Mouse (Mus musculus): ENCODE measurements around the gene Coro2a.
"Not testable (repeated sequence)": the region's sequence is repeated elsewhere in the genome, so short reads cannot be mapped to it uniquely, and the experiment has no call there.

The Coro2a gene

DNA sequence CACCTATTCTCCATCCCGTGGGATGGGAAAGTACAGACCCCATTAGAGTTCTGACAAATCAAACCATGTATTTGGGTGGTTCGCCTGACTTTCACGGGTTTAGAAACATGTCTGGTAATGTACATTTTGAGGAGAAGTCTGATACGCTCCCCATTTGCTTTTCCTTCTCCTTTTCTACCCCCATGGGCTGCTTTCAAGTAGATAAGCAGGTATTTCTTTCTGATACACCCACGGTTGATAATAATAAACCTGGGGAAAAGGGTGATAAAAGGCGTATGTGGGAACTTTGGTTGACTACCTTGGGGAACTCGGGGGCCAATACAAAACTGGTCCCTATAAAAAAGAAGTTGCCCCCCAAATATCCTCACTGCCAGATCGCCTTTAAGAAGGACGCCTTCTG lies 20.0 kb downstream of the Coro2a start:
- DNase-seq, result not testable (repeated sequence)

DNA sequence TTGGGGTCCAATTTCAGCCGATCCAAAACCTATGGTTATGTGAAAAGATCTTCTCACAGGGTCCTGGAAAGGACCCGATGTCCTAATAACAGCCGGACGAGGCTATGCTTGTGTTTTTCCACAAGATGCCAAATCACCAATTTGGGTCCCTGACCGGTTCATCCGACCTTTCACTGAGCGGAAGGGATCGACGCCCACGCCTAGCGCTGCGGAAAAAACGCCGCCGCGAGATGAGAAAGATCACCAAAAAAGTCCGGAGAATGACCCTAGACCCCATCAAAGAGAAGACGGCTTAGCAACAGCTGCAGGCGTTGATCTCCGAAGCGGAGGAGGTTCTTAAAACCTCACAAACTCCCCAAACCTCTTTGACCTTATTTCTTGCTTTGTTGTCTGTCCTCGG lies 20.4 kb downstream of the Coro2a start:
- not testable (repeated sequence) for DNase-seq

DNA sequence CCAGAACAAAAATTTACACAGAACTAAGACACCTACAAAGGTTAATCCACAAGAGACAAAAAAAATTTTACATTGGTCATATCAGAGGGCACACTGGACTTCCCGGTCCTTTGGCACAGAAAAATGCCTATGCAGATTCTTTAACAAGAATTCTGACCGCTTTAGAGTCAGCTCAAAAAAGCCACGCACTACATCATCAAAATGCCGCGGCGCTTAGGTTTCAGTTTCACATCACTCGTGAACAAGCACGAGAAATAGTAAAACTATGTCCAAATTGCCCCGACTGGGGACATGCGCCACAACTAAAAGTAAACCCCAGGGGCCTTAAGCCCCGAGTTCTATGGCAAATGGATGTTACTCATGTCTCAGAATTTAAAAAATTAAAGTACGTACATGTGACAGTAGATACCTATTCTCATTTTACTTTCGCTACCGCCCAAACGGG lies 21.2 kb downstream of the Coro2a start:
- not testable (repeated sequence) for DNase-seq

DNA sequence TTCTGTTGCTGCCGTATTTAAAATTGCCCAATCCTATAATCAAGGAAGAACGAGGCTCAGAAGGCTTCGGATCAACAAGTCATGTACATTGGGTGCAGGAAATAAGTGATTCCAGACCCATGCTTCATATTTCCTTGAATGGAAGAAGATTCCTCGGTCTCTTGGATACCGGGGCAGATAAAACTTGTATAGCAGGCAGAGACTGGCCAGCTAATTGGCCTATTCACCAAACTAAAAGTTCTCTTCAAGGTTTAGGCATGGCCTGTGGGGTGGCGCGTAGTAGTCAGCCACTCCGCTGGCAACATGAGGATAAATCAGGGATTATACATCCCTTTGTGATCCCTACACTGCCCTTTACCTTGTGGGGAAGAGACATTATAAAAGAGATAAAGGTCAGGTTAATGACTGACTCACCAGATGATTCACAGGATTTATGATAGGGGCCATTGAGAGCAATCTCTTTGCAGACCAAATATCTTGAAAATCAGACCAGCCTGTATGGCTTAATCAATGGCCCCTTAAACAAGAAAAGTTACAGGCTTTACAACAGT lies 23.1 kb downstream of the Coro2a start:
- not testable (repeated sequence) for DNase-seq

DNA sequence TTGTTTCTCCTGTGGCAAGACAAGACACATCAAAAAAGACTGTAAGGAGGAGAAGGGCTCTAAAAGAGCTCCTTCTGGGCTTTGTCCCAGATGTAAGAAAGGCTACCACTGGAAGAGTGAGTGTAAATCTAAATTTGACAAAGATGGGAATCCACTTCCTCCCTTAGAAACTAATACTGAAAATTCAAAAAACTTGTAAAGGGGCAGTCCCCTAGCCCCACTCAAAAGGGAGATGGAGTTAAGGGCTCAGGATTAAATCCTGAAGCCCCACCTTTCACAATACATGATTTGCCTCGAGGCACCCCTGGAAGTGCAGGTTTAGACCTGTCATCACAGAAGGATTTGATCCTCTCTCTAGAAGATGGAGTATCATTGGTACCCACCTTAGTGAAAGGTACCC lies 23.8 kb downstream of the Coro2a start:
- DNase-seq, result no peak

DNA sequence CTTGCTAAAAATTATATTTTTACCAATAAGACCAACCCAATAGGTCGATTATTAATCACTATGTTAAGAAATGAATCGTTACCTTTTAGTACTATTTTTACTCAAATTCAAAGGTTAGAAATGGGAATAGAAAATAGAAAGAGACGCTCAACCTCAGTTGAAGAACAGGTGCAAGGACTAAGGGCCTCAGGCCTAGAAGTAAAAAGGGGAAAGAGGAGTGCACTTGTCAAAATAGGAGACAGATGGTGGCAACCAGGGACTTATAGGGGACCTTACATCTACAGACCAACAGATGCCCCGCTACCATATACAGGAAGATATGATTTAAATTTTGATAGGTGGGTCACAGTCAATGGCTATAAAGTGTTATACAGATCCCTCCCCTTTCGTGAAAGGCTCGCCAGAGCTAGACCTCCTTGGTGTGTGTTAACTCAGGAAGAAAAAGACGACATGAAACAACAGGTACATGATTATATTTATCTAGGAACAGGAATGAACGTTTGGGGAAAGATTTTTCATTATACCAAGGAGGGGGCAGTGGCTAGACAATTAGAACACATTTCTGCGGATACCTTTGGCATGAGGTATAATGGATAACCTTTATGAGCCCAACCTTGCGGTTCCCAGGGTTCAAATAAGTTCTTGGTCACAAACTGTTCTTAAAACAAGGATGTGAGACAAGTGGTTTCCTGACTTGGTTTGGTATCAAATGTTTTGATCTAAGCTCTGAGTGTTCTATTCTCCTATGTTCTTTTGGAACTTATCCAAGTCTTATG lies 26.3 kb downstream of the Coro2a start:
- not testable (repeated sequence) for DNase-seq

DNA sequence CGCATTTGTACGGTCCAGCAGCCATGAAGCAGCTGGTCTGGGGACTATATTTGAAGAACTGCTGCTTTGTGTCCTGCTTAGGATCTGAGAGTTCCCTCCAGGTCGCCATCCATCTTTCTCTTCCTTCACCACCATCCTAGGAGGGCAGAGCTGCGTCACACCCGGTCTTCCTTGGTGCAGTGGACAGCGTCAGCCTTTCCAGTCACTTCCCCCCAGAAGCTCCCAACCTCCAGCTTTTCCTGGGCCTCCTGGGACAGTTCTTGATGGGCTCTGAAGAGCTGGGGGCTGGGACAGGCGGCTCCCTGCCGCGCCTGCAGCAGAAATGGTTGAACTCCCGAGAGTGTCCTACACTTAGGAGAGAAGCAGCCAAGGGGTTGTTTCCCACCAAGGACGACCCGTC lies 27.2 kb downstream of the Coro2a start:
- no peak for DNase-seq

DNA sequence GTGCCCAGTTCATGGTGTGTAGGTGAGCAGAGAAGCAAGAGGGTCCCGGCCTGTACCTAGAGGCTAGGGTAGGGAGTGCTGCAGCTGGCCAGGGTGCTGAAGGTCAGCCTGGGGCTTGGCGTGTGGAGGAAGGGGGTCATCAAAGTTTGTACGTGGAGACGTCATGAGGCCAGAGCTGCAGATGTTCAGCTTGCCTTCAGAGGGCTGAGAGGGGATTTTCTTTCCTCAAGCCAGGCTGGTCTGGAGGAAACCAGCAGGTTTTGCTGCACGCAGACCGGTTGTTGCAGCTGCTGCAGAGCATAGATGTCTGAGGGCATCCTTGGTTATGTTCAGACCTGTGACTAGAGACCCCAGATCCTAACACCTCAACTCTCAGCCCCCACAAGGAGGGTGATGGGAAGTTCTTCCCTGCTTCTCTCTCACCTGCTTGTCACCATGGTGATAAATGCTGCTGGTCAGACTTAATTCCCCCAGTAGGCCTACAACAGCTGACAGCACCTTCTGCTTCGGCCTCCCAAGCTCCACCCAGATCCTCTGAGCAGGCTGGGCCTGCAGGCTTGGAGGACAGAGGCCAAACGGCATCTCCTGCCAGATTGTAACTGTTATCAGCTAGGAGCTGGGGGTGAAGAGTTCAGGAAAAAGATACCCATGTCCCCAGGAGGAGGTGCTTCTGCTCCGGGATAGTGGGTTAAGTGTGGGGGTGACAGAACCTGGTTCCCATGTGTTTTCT lies 27.8 kb downstream of the Coro2a start:
- no peak for DNase-seq

DNA sequence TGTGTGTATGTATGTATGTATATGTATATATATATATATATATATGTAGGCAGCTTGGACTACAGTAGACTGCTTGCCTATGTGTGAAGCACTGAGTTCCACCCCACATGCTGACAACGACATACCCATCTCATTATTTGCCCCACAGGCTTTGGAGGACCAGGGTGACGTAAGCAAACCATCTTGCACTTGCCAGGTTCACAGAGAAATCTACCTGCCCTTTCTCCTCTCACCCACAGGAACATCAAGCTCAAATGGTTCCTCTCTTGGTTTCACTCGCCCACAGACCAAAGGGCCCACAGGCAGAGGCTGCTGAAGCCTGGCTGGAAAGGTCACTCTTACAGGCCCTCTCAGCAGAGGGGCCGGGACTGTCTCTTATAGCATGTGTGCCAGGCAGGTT lies 29.4 kb downstream of the Coro2a start:
- no peak for DNase-seq

DNA sequence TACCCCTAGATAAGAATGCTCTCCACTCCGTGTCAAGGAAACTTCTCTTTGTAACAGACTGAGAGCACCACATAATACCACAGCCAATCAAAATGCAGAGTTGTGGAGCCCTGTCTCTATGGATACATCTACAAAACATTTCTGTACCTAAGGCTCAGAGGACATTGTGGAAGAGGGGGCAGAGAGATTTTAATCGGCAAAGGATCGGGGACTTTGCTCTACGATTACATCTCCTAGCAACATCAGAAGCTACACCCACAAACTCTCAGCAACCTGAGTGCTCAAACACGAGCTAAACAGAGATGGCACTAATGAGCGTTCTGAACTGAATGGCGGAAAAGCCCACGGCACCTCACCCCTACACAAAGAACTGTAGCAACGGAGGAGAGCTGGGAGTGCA lies 30.3 kb downstream of the Coro2a start:
- DNase-seq, result no peak

DNA sequence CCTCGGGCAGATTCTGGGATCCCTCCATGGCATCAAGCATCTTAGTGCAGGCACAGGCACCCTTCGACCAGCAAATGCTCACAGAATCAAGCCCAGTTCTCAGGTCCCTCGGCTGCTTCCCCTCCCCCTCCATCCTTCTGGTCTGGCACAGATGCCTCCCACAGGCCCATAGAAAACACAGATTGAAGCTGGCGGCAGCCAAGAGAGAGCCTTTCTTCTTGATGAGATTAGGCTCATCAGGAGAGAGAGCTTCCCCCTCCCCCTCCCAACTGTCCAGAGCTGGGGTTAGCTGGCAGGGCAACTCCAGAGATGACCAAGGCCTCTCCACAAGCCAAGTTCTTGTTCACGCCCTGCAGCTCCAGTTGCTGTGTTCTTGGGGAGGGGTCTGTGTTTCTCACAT lies 32.3 kb downstream of the Coro2a start:
- DNase-seq, result no peak

DNA sequence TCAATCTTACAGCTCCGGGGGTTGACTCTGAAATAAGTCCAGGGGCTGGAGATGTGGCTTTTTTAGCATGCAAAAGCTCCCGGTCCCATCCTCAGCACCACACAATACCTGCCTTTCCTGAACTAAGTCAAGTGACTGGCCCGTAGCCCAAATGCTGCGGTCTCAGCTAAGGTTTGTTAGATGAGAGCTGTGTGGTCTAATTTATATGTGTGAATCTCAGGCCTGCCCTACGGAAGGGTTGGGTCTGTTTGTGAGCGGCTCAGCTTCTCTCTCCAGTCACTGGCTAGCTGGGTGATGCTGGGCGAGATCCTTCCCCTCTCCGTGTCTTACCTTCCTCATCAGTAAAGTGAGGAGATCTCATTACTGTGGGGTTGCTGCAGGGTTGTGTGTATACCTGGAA lies 33.8 kb downstream of the Coro2a start:
- no peak for DNase-seq

DNA sequence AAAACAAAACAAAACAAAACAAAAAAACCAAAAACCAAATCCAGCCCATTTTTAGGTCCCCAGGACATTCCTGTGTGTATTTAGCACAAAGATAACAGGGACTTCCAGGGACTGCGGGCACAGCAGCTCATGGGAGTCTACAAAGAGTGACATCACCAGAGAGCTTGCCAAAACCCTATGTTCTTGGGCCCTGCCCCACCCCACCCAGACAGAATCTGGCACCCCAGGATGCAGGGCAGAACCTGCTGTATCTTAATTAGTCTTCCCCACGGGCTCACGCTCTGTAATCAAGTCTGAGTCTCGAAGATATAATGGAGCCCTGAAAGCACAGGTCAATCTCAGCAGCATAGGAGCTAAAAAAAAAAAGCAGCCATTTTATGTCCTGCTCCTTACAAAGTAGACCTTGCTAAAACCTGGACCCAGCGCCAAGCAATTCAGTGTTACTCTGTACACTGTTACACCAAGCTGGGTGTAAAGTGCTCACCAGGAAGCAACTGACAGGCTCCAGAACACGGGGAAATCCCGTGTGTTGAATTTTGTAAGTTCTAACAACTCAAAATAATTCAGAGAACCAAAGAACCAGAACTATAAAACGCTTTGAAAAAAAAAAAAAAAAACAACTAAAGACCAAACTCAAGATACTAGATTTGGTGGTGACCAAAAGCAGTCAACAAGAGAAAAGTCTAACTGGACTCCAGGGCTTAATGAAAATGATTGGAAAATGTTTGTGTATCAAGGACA lies 34.9 kb downstream of the Coro2a start:
- no peak for DNase-seq

DNA sequence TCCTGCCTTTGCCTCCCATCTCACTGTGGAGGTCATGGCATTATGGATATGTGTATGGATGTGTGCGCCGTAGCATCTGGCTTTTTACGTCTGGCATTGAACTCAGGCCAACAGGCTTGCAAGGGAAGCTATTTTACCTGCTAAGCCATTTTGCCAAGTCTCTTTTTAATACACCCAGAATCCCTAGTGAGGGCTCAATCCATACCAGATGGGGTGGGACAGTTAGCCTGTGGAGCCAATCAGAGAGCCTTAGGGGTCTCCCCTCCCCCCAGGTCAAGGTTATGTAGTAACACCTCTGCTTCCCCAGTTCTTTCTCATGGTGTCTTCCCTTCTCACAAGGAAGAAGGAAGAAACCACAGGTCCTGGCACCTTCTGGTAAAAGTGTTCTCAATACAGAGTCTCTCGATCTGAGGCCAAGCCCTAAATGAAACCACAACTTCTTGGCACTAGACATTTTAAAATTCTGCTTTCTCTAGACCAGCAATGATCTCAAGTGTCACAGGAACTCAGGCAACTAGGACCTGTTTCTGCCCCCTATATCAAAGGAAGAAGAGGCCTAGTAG lies 36.5 kb downstream of the Coro2a start:
- DNase-seq, result no peak

DNA sequence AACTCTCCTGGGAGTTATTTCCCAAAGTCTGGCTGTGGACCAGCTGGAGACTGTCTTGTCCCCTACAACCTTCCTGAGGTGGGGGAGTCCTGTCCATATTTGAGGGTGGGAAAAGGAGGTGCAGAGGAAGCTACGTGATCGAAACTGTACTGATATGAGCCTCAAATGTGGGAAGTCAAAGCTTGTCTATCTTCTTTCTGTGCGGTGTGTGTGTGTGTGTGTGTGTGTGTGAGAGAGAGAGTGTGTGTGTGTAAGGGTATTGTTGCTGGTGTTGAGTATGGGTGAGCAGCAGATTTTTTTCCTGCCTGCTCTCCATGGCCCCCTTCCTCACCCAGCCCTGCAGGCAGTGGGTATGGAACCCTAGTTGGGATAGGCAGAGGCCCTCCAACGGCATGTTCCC lies 37.8 kb downstream of the Coro2a start:
- DNase-seq, result no peak

DNA sequence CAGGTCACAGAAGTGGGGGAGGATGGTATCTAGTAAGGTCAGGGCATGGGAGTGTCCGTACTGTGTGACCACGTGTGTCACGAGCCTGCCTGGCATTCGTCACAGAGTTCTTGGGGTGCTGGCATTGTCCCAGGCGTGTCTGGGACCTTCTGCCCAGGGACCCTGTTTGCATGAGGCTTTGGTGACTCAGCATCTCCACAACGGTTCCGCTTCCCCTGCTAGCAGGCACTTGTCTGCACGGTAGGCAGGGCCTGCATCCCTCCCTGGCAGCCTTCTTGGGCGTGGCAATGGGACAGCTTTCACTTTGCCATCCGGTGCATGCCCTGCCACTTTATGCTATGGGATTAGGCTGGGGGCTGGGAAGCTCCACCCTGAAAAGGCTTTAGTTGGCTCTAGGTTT lies 38.2 kb downstream of the Coro2a start:
- no peak for DNase-seq

DNA sequence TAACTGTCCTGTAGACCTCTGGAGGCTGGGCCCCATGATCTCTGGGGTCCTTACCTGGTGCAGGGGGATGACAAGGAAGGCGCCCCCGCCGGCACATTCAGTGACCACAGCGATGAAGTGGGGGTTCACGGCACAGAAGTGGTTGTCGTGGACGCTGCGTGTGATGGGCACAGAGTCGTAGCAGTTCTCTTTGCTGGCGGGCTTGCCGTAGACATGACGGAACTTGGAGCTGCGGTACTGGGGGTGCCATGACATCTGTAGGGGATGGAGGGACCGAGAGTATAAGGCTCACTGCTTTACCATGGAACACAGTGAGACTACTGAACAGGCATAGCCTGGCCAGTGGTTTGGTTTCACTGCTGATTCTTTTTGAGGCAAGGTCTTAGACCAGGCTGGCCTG lies 39.2 kb downstream of the Coro2a start:
- DNase-seq, result no peak

DNA sequence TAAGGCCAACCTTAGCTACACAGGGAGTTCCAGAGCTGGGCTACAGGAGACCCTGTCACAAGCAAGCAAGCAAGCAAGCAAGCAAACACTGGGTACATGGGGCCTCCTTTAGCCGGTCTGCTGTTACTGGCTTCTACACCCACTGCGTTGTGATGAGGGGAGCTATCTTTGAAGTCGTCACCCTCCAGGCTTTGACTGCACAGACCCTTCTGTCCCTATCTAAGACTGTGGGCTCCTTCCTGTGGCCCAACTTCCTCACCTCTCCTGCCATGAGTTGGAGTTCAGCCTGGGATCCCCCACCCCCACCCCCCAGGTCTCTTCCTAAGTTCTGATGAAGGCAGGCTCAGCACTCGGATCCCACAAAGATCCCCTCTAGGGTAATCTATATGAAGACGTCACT lies 40.0 kb downstream of the Coro2a start:
- DNase-seq, result no peak

DNA sequence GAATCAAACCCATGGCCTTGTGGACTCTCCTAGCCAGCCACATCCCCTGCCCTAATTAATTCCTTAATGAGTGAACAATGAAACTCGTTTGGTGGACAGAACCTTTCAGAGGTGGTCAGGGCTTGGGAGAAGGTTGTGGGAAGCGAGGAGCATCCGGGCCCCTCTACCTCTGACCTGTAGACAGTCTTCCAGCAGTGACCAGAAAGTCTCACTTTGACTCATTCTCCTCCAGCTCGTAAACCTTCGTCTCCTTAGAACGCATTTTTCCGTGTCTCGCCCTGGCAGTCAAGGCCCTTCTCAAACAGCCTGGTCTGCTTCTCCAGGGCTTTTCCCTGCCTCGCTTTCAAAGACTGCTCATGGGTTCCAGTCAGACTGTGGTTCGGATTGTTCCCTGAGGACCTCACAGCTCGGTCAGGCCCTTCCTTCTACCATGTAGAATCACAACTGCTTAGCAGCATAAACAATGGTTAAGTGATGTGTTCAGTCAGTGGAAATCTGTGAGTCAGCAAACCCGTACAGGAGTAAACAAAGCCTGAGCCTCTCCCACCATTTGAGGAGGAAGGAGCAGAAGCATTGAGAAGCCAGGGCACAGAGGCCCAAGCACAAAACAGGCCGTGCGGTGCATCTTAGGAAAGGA lies 41.8 kb downstream of the Coro2a start:
- no peak for DNase-seq

DNA sequence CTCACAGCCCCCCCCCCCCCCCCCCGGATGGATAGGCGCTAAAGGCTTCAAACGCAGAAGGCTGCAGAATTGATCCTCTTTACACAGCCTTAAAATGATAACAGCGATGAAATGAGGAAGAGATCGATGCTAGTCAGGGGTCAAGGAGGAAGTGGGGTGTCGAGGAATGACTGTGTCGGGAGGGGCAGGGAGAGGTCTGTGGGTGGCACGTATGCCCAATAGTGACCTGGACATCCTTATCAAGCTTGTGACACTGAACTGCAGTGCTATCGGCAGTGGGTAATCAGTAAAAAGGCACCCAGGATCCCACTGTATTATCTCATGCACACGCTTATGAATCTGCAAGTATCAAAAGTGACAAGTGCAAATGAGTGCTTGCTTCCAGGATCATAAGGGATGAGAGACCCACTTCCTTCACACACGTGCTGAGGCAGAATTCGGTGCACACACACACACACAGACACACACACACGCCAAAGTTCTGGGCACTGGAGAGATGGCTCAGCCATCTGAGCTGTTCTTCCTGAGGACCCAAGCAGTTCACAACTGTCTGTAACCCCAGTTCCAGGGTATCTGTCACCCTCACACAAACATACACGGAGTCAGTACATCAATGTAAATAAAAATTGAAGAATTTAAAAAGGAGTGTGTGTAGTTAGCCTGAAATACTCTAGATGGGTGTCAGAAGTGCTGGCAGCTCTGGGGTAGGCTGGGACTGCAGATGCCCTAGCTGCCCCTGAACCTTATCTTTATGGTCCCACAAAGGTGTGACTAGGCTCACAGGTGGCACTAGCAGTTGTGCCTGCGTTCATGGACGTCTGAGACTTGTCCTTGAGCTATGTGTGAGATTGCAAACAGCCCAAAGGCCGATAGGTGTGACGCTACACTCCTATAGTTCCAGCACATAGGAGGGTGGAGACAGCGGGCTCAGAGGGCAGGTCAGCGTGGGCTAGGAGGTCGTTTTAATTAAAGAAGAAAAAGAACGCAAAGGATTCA lies 43.0 kb downstream of the Coro2a start:
- DNase-seq, result no peak

DNA sequence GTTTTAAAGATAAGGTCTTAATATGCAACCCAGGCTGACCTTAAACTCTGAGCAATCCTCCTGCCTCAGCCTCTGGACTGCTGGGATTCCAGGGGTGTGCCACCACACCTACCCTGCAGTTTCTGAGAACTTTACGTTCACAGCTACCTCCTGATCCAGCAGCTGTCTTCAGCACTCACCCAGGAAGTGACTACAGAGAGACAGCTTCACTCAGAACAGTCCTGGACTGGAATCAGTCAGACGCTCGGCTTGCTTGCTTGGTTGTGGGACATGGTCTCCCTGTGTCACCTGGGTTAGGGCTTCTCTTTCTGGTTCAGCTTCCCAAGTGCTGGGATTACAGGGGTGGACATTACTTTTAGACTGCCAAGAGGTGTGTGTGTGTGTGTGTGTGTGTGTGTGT lies 45.1 kb downstream of the Coro2a start:
- no peak for DNase-seq
